Mouse (Mus musculus) liver, embryonic 14.5 days (tissue): ENCODE results near the gene Anapc11. TPM values are rescaled to one million over a fixed set of nuclear protein-coding genes. Genes with fewer than 3 reads are reported as not detected.
"Not testable (repeated sequence)": the region's sequence is repeated elsewhere in the genome, so short reads cannot be mapped to it uniquely, and the experiment has no call there.

Experiments
- ATAC-seq: fragments of 200-750 bp; cut with Nextera tagmentation; 2 replicates; pipeline ENCODE4 v1.8.0; 2017; ENCODE audit warnings: moderate number of reproducible peaks, mild to moderate bottlenecking, moderate library complexity; ENCODE audit not compliant: insufficient read depth
- DNase-seq, 3 experiments: peaks; one replicate each; pipeline ENCODE4 v3.0.0-alpha.2; 2012 to 2013; ENCODE audit warnings: low read depth in 3 of 3, low spot score in 3 of 3
- H3K27ac ChIP-seq: fragments of 300-500 bp; sonication (generic); 2 replicates; pipeline ENCODE4 v1.5.1; 2014; ENCODE audit warnings: moderate library complexity, mild to moderate bottlenecking, control low read depth, inconsistent platforms
- H3K27me3 ChIP-seq: fragments of 300-500 bp; sonication (generic); 2 replicates; pipeline ENCODE4 v1.6.1; 2014; ENCODE audit warnings: mild to moderate bottlenecking, low read length, moderate library complexity; ENCODE audit not compliant: control insufficient read depth, insufficient read depth
- H3K36me3 ChIP-seq: fragments of 300-500 bp; sonication (generic); replicated peaks from 2 replicates; pipeline ENCODE4 v1.6.1; 2014; ENCODE audit warnings: low read depth; ENCODE audit not compliant: control insufficient read depth, insufficient read depth
- H3K4me1 ChIP-seq, 2 experiments: fragments of 200-500 bp in 1 of 2; fragments of 300-500 bp in 1 of 2; sonication (generic) in 1 of 2; replicated peaks; 2 replicates each; pipeline ENCODE4 v1.6.1; 2012 to 2014; ENCODE audit warnings: antibody characterized with exemption in 1 of 2, inconsistent platforms in 1 of 2, low read length in 1 of 2; ENCODE audit not compliant: control insufficient read depth in 2 of 2, insufficient read depth in 2 of 2
- H3K4me2 ChIP-seq: fragments of 300-500 bp; sonication (generic); 2 replicates; pipeline ENCODE4 v1.6.1; 2014; ENCODE audit warnings: low read depth, mild to moderate bottlenecking, control low read depth, moderate library complexity
- H3K4me3 ChIP-seq, 2 experiments: fragments of 200-500 bp in 1 of 2; fragments of 300-500 bp in 1 of 2; sonication (generic) in 1 of 2; 2 replicates each; pipeline ENCODE4 v1.5.1; 2012 to 2014; ENCODE audit warnings: low read depth in 2 of 2, low read length in 2 of 2, mild to moderate bottlenecking in 2 of 2, control low read depth in 1 of 2, inconsistent platforms in 1 of 2, moderate library complexity in 1 of 2; ENCODE audit not compliant: insufficient read depth in 1 of 2
- H3K9ac ChIP-seq: fragments of 300-500 bp; sonication (generic); replicated peaks from 2 replicates; pipeline ENCODE4 v1.6.1; 2014; ENCODE audit warnings: mild to moderate bottlenecking, control low read depth, moderate library complexity
- H3K9me3 ChIP-seq: fragments of 300-500 bp; sonication (generic); 2 replicates; pipeline ENCODE4 v1.6.1; 2016; ENCODE audit warnings: low read length, mixed read lengths; ENCODE audit not compliant: control insufficient read depth
- CTCF ChIP-seq: IDR thresholded peaks from 2 replicates; pipeline ENCODE4 v1.5.1; 2016; ENCODE audit warnings: antibody characterized with exemption, low read depth, control low read depth
- EP300 ChIP-seq: IDR thresholded peaks from 2 replicates; pipeline ENCODE4 v1.6.1; 2016; ENCODE audit warnings: antibody characterized with exemption, low read depth
- WGBS: fragments of 180-500 bp; shearing (Covaris S2); extraction: QIAGEN DNeasy Blood & Tissue Kit; methylation state at CpG from one replicate; pipeline ENCODE4 v1.1.7; 2014; ENCODE audit not compliant: insufficient replicate concordance; 5-methylcytosine and 5-hydroxymethylcytosine counted together
- polyA plus RNA-seq, 2 experiments: library from polyadenylated mRNA; depleted of rRNA in 1 of 2; stranded (reverse) in 1 of 2; unstranded in 1 of 2; fragments of >200 nt; fragmentation: Nextera tagmentation in 1 of 2; extraction: Ambion mirVana in 1 of 2; gene quantifications; 2 replicates each; pipeline versions ENCODE4 v1.2.1 to v1.2.3; 2012 to 2014

Anapc11 gene
- polyA plus RNA-seq, 2 experiments = 60.4 to 93.5 TPM

DNA sequence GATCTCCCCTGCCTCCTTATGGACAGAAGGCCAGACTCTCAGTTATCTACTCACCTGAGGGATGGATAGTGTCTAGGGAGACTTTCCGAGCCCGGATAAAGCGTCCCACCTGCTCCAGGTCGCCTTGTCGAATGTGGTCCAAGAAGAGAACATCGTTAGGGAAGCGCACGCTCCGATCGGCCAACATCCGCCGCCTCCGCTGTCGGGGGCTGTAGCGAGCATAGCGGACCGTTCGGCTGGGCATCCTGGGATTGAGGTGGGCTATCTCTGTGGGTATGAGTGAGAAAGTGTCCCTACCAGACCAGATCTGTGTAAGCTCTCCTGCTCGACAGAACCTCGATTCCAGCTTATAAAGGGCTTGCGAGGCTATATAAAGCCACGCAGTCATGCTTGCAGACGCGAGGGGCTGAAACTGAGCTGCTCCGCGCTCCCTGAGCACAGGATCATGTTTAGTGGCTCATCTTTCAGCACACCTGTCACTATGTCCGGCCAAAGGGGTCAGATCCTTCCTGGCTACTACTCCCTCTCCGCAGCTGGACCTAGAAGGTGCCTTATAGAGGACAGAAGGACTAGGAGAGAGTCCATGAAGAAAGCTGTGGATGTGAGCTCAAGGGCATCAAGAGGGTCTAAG, 47.3 kb upstream of the Anapc11 start, which contains the start of gene Ppp1r27:
Gene Ppp1r27, minus strand, starts transcription at position 323 of the 631 bp plus-strand sequence.
- no peak for DNase-seq
- Histone ChIP-seq H3K4me1 (peaks cover 14 to 26% of the 10 kb centered on the region in 2 experiments), H3K27ac (no peak within 1 kb of the TSS), H3K36me3 (no peaks in the 10 kb centered on the region), H3K9me3 (no peaks in the 10 kb centered on the region), H3K9ac (peak within 1 kb of the TSS; percentile 2), H3K4me3 (peak within 1 kb of the TSS; percentile 55 to 82), H3K27me3 (no peaks in the 10 kb centered on the region), H3K4me2 (peak within 1 kb of the TSS; percentile 73)
- no peak for ATAC-seq
- 89% methylated on average over 28 of the region's 28 CpGs for WGBS
- TF ChIP-seq CTCF = no peak
- TF ChIP-seq EP300 = no peak

DNA sequence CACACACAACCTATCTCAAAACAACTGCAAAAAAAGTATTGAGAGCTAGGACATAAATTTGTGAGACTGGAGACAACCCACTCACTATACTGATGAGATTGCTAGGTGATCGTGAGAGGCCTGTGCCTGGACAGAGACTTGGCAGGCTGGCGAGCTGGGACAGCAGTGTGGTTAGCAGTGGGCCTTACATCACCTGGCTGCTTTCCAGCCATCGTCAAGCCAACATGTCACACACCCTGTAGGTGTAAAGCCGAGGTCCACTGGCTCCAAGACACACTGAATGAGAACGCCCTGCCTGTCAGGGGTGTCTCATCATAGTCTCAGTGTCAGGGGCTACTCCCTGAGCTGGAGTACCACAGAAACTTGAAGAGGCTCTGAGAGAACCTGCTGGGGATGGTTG, 45.5 kb upstream of the Anapc11 start:
- H3K36me3 ChIP-seq = no peaks in the 10 kb centered on the region
- no peak overlapping the region for H3K4me2 ChIP-seq
- TF ChIP-seq CTCF (no peak), EP300 (no peak)
- WGBS = 62% methylated on average over 5 of the region's 5 CpGs
- H3K4me1 ChIP-seq = peaks cover 14 to 22% of the 10 kb centered on the region in 2 experiments
- H3K9me3 ChIP-seq = no peaks in the 10 kb centered on the region
- no peak for ATAC-seq
- H3K9ac ChIP-seq = no peak overlapping the region
- no peak for DNase-seq
- H3K27ac ChIP-seq = no peak overlapping the region
- no peak overlapping the region for H3K4me3 ChIP-seq
- H3K27me3 ChIP-seq = no peaks in the 10 kb centered on the region

DNA sequence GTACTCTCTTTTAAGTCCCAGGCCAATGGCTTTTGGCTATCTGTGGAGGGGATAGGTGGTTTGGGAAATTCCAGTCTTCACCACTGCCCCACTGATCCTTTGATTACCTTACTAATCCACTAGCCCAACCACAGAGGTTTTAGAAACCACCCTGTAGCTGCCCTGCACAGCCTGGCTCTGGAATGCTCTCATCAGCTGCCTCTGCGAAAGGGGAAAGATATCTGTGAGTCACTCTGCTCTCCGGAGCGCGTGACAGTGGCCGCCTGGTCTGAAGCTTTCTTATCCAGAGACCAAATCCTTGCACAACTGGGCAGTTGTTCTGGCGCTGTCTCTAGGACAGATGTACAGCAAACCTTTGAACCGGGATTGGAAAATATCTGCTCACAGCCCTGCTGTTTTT, 43.4 kb upstream of the Anapc11 start:
- Histone ChIP-seq H3K27me3 (no peaks in the 10 kb centered on the region), H3K9ac (no peak overlapping the region), H3K27ac (no peak overlapping the region), H3K4me1 (peaks cover 2 to 8% of the 10 kb centered on the region in 2 experiments; a peak in 3 of 4 replicates), H3K4me3 (no peak overlapping the region), H3K9me3 (no peaks in the 10 kb centered on the region), H3K4me2 (no peak overlapping the region), H3K36me3 (no peaks in the 10 kb centered on the region; the same call in 1 of the 2 replicates)
- TF ChIP-seq EP300 = no peak
- TF ChIP-seq CTCF = no peak
- ATAC-seq (no peak), DNase-seq (no peak)
- 58% methylated on average over 7 of the region's 7 CpGs for WGBS

DNA sequence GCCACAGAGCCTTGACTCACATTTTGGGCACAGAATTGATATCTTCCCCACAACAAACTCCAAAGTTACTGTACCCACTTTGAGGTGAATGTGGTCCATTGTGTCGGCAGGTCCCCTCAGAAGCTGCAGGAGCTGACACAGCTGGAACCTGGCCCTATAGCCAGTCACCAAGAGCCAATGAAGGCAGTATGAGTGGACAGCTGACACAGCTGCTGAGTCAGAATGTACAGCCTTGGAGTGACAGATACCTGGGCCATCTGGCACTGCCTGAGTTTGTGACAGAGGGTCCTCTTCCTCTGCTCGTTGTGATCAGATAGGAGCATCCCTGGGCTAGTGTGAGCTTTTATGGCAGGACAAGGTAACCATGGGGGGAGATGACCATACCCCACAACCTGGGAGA, 43.0 kb upstream of the Anapc11 start:
- Histone ChIP-seq H3K4me3 (no peak overlapping the region), H3K27ac (no peak overlapping the region), H3K4me1 (peaks cover 0 to 4% of the 10 kb centered on the region in 2 experiments; a peak in 1 of 4 replicates), H3K4me2 (no peak overlapping the region), H3K27me3 (no peaks in the 10 kb centered on the region), H3K9ac (no peak overlapping the region), H3K9me3 (no peaks in the 10 kb centered on the region), H3K36me3 (peaks cover 2% of the 10 kb centered on the region)
- no peak for TF ChIP-seq EP300
- no peak for TF ChIP-seq CTCF
- ATAC-seq = no peak
- DNase-seq = no peak
- WGBS = 37% methylated on average over 2 of the region's 2 CpGs

DNA sequence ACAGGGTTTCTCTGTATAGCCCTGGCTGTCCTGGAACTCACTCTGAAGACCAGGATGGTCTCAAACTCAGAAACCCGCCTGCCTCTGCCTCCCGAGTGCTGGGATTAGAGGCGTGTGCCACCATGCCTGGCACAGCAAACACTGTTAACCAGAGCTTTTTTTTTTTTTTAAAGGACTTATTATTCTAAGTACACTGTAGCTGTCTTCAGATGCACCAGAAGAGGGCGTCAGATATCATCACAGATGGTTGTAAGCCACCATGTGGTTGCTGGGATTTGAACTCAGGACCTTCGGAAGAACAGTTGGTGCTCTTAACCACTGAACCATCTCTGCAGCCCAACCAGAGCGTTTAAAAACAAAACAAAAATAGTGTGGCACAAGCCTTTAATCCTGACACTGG, 39.4 kb upstream of the Anapc11 start:
- H3K27ac ChIP-seq, H3K9ac ChIP-seq, ATAC-seq, H3K4me3 ChIP-seq, H3K4me1 ChIP-seq, H3K9me3 ChIP-seq, H3K4me2 ChIP-seq, H3K27me3 ChIP-seq, DNase-seq: not testable (repeated sequence)
- 68% methylated on average over 6 of the region's 6 CpGs for WGBS
- peaks cover 37% of the 10 kb centered on the region for H3K36me3 ChIP-seq
